Mouse (Mus musculus) limb, embryonic 11.5 days (tissue): ENCODE results near the gene Pitpna. TPM values are rescaled to one million over a fixed set of nuclear protein-coding genes. Genes with fewer than 3 reads are reported as not detected.
A peak's percentile ranks its signal among the peaks of the same experiment; 100 is the strongest.

ENCODE experiments used
- ATAC-seq: fragments of 200-750 bp; cut with Nextera tagmentation; 2 replicates; pipeline ENCODE4 v1.8.0; 2017; ENCODE audit warnings: low read depth; ENCODE audit not compliant: insufficient number of reproducible peaks, low FRiP score, low TSS enrichment
- DNase-seq: peaks from one replicate; pipeline ENCODE4 v3.0.0-alpha.2; 2015; ENCODE audit warnings: low spot score
- H3K27ac ChIP-seq: fragments of 300-500 bp; sonication (generic); replicated peaks from 2 replicates; pipeline ENCODE4 v1.5.1; 2014; ENCODE audit warnings: low read depth, mild to moderate bottlenecking, low read length
- H3K27me3 ChIP-seq: fragments of 300-500 bp; sonication (generic); 2 replicates; pipeline ENCODE4 v1.6.1; 2014; ENCODE audit warnings: mild to moderate bottlenecking, low read length, mixed read lengths; ENCODE audit not compliant: control insufficient read depth, insufficient read depth
- H3K36me3 ChIP-seq: fragments of 300-500 bp; sonication (generic); 2 replicates; pipeline ENCODE4 v1.6.1; 2014; ENCODE audit warnings: mild to moderate bottlenecking, low read length, moderate library complexity, mixed read lengths; ENCODE audit not compliant: control insufficient read depth, insufficient read depth
- H3K4me1 ChIP-seq: fragments of 300-500 bp; sonication (generic); 2 replicates; pipeline ENCODE4 v1.6.1; 2014; ENCODE audit warnings: low read length, mixed read lengths; ENCODE audit not compliant: control insufficient read depth, insufficient read depth
- H3K4me2 ChIP-seq: fragments of 300-500 bp; sonication (generic); 2 replicates; pipeline ENCODE4 v1.6.1; 2014; ENCODE audit warnings: low read depth, mild to moderate bottlenecking, moderate library complexity; ENCODE audit not compliant: severe bottlenecking
- H3K4me3 ChIP-seq: fragments of 300-500 bp; sonication (generic); 2 replicates; pipeline ENCODE4 v1.5.1; 2014; ENCODE audit warnings: low read depth, low read length
- H3K9ac ChIP-seq: fragments of 300-500 bp; sonication (generic); 2 replicates; pipeline ENCODE4 v1.6.1; 2014; ENCODE audit warnings: mild to moderate bottlenecking, low read length
- H3K9me3 ChIP-seq: fragments of 300-500 bp; sonication (generic); 2 replicates; pipeline ENCODE4 v1.6.1; 2016; ENCODE audit warnings: low read length; ENCODE audit not compliant: control insufficient read depth
- WGBS: fragments of 180-500 bp; shearing (Covaris S2); extraction: QIAGEN DNeasy Blood & Tissue Kit; methylation state at CpG from one replicate; pipeline ENCODE4 v1.1.7; 2014; 5-methylcytosine and 5-hydroxymethylcytosine counted together
- polyA plus RNA-seq: library from polyadenylated mRNA; unstranded; fragments of >200 nt; fragmentation: Nextera tagmentation; extraction: Ambion mirVana; gene quantifications from 2 replicates; pipeline ENCODE4 v1.2.1, GENCODE M21; 2014

Pitpna gene
- polyA plus RNA-seq, 1 experiment from 2014 or later = 67.3 TPM

- Histone ChIP-seq H3K9ac (no peak overlapping the region), H3K27me3 (no peaks in the 10 kb centered on the region), H3K9me3 (no peaks in the 10 kb centered on the region), H3K4me1 (no peaks in the 10 kb centered on the region), H3K4me2 (no peak overlapping the region), H3K27ac (no peak overlapping the region), H3K4me3 (no peak overlapping the region), H3K36me3 (peaks cover 6% of the 10 kb centered on the region)
- no peak for DNase-seq
- ATAC-seq = no peak
- WGBS = 86% methylated on average over 2 of the region's 2 CpGs
Observed at GRCm38 (mm10) chr11:75624102-75624554, 36.2 kb downstream of the Pitpna start.

GRCm38 (mm10) chr11:75625820-75626219 lies 37.9 kb downstream of the Pitpna start:
- Histone ChIP-seq H3K27me3 (no peaks in the 10 kb centered on the region), H3K36me3 (peaks cover 6% of the 10 kb centered on the region), H3K4me1 (no peaks in the 10 kb centered on the region), H3K9ac (no peak overlapping the region), H3K4me2 (no peak overlapping the region), H3K9me3 (no peaks in the 10 kb centered on the region), H3K4me3 (no peak overlapping the region), H3K27ac (no peak overlapping the region)
- ATAC-seq = no peak
- DNase-seq = no peak
- 94% methylated on average over 4 of the region's 4 CpGs for WGBS

GRCm38 (mm10) chr11:75630098-75630497 lies 42.2 kb downstream of the Pitpna start:
- WGBS = 20% methylated on average over 5 of the region's 5 CpGs
- H3K4me1 ChIP-seq = peaks cover 3% of the 10 kb centered on the region; the same call in 1 of the 2 replicates
- H3K4me3 ChIP-seq = peak overlapping the region; percentile 59
- H3K9ac ChIP-seq = peak overlapping the region; percentile 67
- DNase-seq (no peak), ATAC-seq (no peak)
- H3K4me2 ChIP-seq = peak overlapping the region; percentile 84
- peaks cover 6% of the 10 kb centered on the region; the same call in 1 of the 2 replicates for H3K36me3 ChIP-seq
- H3K9me3 ChIP-seq = no peaks in the 10 kb centered on the region
- H3K27me3 ChIP-seq = no peaks in the 10 kb centered on the region
- peak overlapping the region; percentile 57 for H3K27ac ChIP-seq

GRCm38 (mm10) chr11:75630645-75631229 lies 42.8 kb downstream of the Pitpna start, which contains the start of gene Inpp5k:
TSS of gene Inpp5k (plus strand) at chr11:75630988.
- Histone ChIP-seq H3K9me3 (no peaks in the 10 kb centered on the region), H3K27ac (peak within 1 kb of the TSS; percentile 57), H3K9ac (peak within 1 kb of the TSS; percentile 67), H3K4me2 (peak within 1 kb of the TSS; percentile 84), H3K4me3 (peak within 1 kb of the TSS; percentile 59), H3K27me3 (no peaks in the 10 kb centered on the region), H3K36me3 (peaks cover 4% of the 10 kb centered on the region; the same call in 1 of the 2 replicates), H3K4me1 (peaks cover 6% of the 10 kb centered on the region)
- DNase-seq = peak; percentile 94
- peak; percentile 96 for ATAC-seq
- WGBS = under 1% methylated on average over 53 of the region's 53 CpGs

- DNase-seq (no peak), ATAC-seq (no peak)
- peak overlapping the region; percentile 84 for H3K4me2 ChIP-seq
- H3K9me3 ChIP-seq = no peaks in the 10 kb centered on the region
- no peak overlapping the region for H3K27ac ChIP-seq
- H3K27me3 ChIP-seq = no peaks in the 10 kb centered on the region
- peak overlapping the region; percentile 59 for H3K4me3 ChIP-seq
- WGBS = 15% methylated on average over 13 of the region's 13 CpGs
- peaks cover 6% of the 10 kb centered on the region for H3K4me1 ChIP-seq
- peaks cover under 1% of the 10 kb centered on the region; the same call in 1 of the 2 replicates for H3K36me3 ChIP-seq
- peak overlapping the region; percentile 64 for H3K9ac ChIP-seq
Observed at GRCm38 (mm10) chr11:75631561-75632225, 43.8 kb downstream of the Pitpna start.

GRCm38 (mm10) chr11:75632921-75633320 lies 45.0 kb downstream of the Pitpna start:
- no peak overlapping the region for H3K27ac ChIP-seq
- ATAC-seq = no peak
- no peaks in the 10 kb centered on the region for H3K9me3 ChIP-seq
- H3K36me3 ChIP-seq = no peaks in the 10 kb centered on the region
- no peak for DNase-seq
- no peaks in the 10 kb centered on the region for H3K27me3 ChIP-seq
- H3K4me3 ChIP-seq = no peak overlapping the region
- H3K9ac ChIP-seq = no peak overlapping the region
- H3K4me1 ChIP-seq = peaks cover 6% of the 10 kb centered on the region
- 96% methylated on average over 5 of the region's 5 CpGs for whole genome bisulfite sequencing
- no peak overlapping the region for H3K4me2 ChIP-seq

- DNase-seq (no peak), ATAC-seq (no peak)
- Histone ChIP-seq H3K27me3 (no peaks in the 10 kb centered on the region), H3K27ac (no peak overlapping the region), H3K36me3 (no peaks in the 10 kb centered on the region), H3K9ac (no peak overlapping the region), H3K9me3 (no peaks in the 10 kb centered on the region), H3K4me3 (no peak overlapping the region), H3K4me1 (peaks cover 6% of the 10 kb centered on the region), H3K4me2 (no peak overlapping the region)
- 87% methylated on average over 3 of the region's 3 CpGs for WGBS
Observed at GRCm38 (mm10) chr11:75634801-75635200, 46.9 kb downstream of the Pitpna start.

GRCm38 (mm10) chr11:75635315-75635714 lies 47.4 kb downstream of the Pitpna start:
- ATAC-seq = no peak
- Histone ChIP-seq H3K4me1 (peaks cover 6% of the 10 kb centered on the region), H3K9me3 (no peaks in the 10 kb centered on the region), H3K27me3 (no peaks in the 10 kb centered on the region), H3K36me3 (no peaks in the 10 kb centered on the region), H3K4me3 (no peak overlapping the region), H3K9ac (no peak overlapping the region), H3K27ac (no peak overlapping the region), H3K4me2 (no peak overlapping the region)
- DNase-seq = no peak
- 69% methylated on average over 11 of the region's 11 CpGs for WGBS
